Mouse (Mus musculus) forebrain, embryonic 16.5 days (tissue): ENCODE results near the gene Iqgap1. TPM values are rescaled to one million over a fixed set of nuclear protein-coding genes. Genes with fewer than 3 reads are reported as not detected.

Experiments used
- ATAC-seq: fragments of 200-750 bp; cut with Nextera tagmentation; 2 replicates; pipeline ENCODE4 v1.8.0; 2017; ENCODE audit warnings: mild to moderate bottlenecking, moderate library complexity
- H3K27ac ChIP-seq: fragments of 300-500 bp; sonication (generic); 2 replicates; pipeline ENCODE4 v1.5.1; 2014; ENCODE audit warnings: low read length, control low read depth
- H3K27me3 ChIP-seq: fragments of 300-500 bp; sonication (generic); replicated peaks from 2 replicates; pipeline ENCODE4 v1.6.1; 2014; ENCODE audit warnings: low read length; ENCODE audit not compliant: control insufficient read depth, insufficient read depth
- H3K36me3 ChIP-seq: fragments of 300-500 bp; sonication (generic); 2 replicates; pipeline ENCODE4 v1.6.1; 2014; ENCODE audit not compliant: control insufficient read depth, insufficient read depth
- H3K4me1 ChIP-seq: fragments of 300-500 bp; sonication (generic); replicated peaks from 2 replicates; pipeline ENCODE4 v1.6.1; 2014; ENCODE audit warnings: low read length; ENCODE audit not compliant: control insufficient read depth, insufficient read depth
- H3K4me2 ChIP-seq: fragments of 300-500 bp; sonication (generic); 2 replicates; pipeline ENCODE4 v1.6.1; 2014; ENCODE audit warnings: mild to moderate bottlenecking, low read length, control low read depth
- H3K4me3 ChIP-seq: fragments of 300-500 bp; sonication (generic); replicated peaks from 2 replicates; pipeline ENCODE4 v1.5.1; 2014; ENCODE audit warnings: mild to moderate bottlenecking, low read length, control low read depth
- H3K9ac ChIP-seq: fragments of 300-500 bp; sonication (generic); replicated peaks from 2 replicates; pipeline ENCODE4 v1.6.1; 2014; ENCODE audit warnings: low read depth, low read length, control low read depth
- H3K9me3 ChIP-seq: fragments of 300-500 bp; sonication (generic); 2 replicates; pipeline ENCODE4 v1.6.1; 2016; ENCODE audit warnings: low read length; ENCODE audit not compliant: control insufficient read depth
- whole genome bisulfite sequencing: fragments of 180-500 bp; shearing (Covaris S2); extraction: QIAGEN DNeasy Blood & Tissue Kit; methylation state at CpG from one replicate; pipeline ENCODE4 v1.1.7; 2014; 5-methylcytosine and 5-hydroxymethylcytosine counted together
- polyA plus RNA-seq: library from polyadenylated mRNA; unstranded; fragments of >200 nt; fragmentation: Nextera tagmentation; extraction: Ambion mirVana; gene quantifications from 2 replicates; pipeline ENCODE4 v1.2.1, GENCODE M21; 2015

Gene Iqgap1
- polyA plus RNA-seq, 1 experiment from 2014 or later: 24.5 TPM

- Histone ChIP-seq H3K4me1 (peaks cover 16% of the 10 kb centered on the region), H3K27me3 (no peaks in the 10 kb centered on the region), H3K36me3 (peaks cover 15% of the 10 kb centered on the region), H3K4me2 (no peak overlapping the region), H3K27ac (no peak overlapping the region), H3K9ac (no peak overlapping the region), H3K9me3 (no peaks in the 10 kb centered on the region), H3K4me3 (no peak overlapping the region)
- 6% methylated on average over 3 of the region's 3 CpGs for WGBS
- no peak for ATAC-seq
Measured at GRCm38 (mm10) chr7:80745746-80746145, 80.0 kb downstream of the Iqgap1 start.

GRCm38 (mm10) chr7:80745250-80745649 lies 80.5 kb downstream of the Iqgap1 start:
- Histone ChIP-seq H3K4me3 (no peak overlapping the region), H3K4me2 (no peak overlapping the region), H3K27me3 (no peaks in the 10 kb centered on the region), H3K27ac (peak overlapping the region; percentile 37; the same call in 1 of the 2 replicates), H3K9me3 (no peaks in the 10 kb centered on the region), H3K36me3 (peaks cover 15% of the 10 kb centered on the region), H3K9ac (0 out of 2 replicates have a peak overlapping the region, but pooled peaks have one; percentile 20), H3K4me1 (peaks cover 16% of the 10 kb centered on the region)
- ATAC-seq: no peak; the same call in 1 of the 2 replicates
- 13% methylated on average over 9 of the region's 9 CpGs for WGBS

GRCm38 (mm10) chr7:80743920-80744630 lies 81.7 kb downstream of the Iqgap1 start:
- H3K4me1 ChIP-seq: peaks cover 16% of the 10 kb centered on the region
- H3K9ac ChIP-seq: no peak overlapping the region
- no peaks in the 10 kb centered on the region for H3K9me3 ChIP-seq
- H3K27ac ChIP-seq: no peak overlapping the region
- no peak overlapping the region for H3K4me3 ChIP-seq
- no peak overlapping the region for H3K4me2 ChIP-seq
- no peak for ATAC-seq
- H3K36me3 ChIP-seq: peaks cover 13% of the 10 kb centered on the region
- H3K27me3 ChIP-seq: no peaks in the 10 kb centered on the region
- 75% methylated on average over 9 of the region's 9 CpGs for WGBS

GRCm38 (mm10) chr7:80742671-80743070 lies 83.1 kb downstream of the Iqgap1 start:
- Histone ChIP-seq H3K4me3 (no peak overlapping the region), H3K4me1 (peaks cover 16% of the 10 kb centered on the region), H3K27me3 (no peaks in the 10 kb centered on the region), H3K9ac (no peak overlapping the region), H3K36me3 (peaks cover 13% of the 10 kb centered on the region), H3K4me2 (no peak overlapping the region), H3K27ac (no peak overlapping the region), H3K9me3 (no peaks in the 10 kb centered on the region)
- 88% methylated on average over 3 of the region's 3 CpGs for WGBS
- no peak for ATAC-seq

- Histone ChIP-seq H3K4me3 (no peak overlapping the region), H3K9me3 (no peaks in the 10 kb centered on the region), H3K27ac (no peak overlapping the region), H3K4me1 (peaks cover 10% of the 10 kb centered on the region), H3K36me3 (peaks cover 15% of the 10 kb centered on the region), H3K9ac (no peak overlapping the region), H3K27me3 (no peaks in the 10 kb centered on the region), H3K4me2 (no peak overlapping the region)
- no peak for ATAC-seq
- WGBS: 30% methylated on average over 7 of the region's 7 CpGs
Measured at GRCm38 (mm10) chr7:80740954-80741353, 84.8 kb downstream of the Iqgap1 start.

- WGBS: 92% methylated on average over 10 of the region's 10 CpGs
- Histone ChIP-seq H3K9me3 (no peaks in the 10 kb centered on the region), H3K27ac (no peak overlapping the region), H3K4me2 (no peak overlapping the region), H3K27me3 (no peaks in the 10 kb centered on the region), H3K36me3 (peaks cover 19% of the 10 kb centered on the region), H3K4me1 (no peaks in the 10 kb centered on the region), H3K4me3 (no peak overlapping the region), H3K9ac (no peak overlapping the region)
- ATAC-seq: no peak
Measured at GRCm38 (mm10) chr7:80736199-80736598, 89.6 kb downstream of the Iqgap1 start.

- Histone ChIP-seq H3K27me3 (no peaks in the 10 kb centered on the region), H3K4me3 (no peak overlapping the region), H3K9me3 (no peaks in the 10 kb centered on the region), H3K9ac (no peak overlapping the region), H3K4me1 (no peaks in the 10 kb centered on the region), H3K4me2 (no peak overlapping the region), H3K27ac (no peak overlapping the region), H3K36me3 (peaks cover 17% of the 10 kb centered on the region)
- WGBS: 83% methylated on average over 11 of the region's 11 CpGs
- ATAC-seq: no peak
Measured at GRCm38 (mm10) chr7:80732986-80733385, 92.8 kb downstream of the Iqgap1 start.

GRCm38 (mm10) chr7:80729662-80730061 lies 96.1 kb downstream of the Iqgap1 start:
- Histone ChIP-seq H3K9ac (no peak overlapping the region), H3K36me3 (peaks cover 30% of the 10 kb centered on the region), H3K4me2 (no peak overlapping the region), H3K27ac (no peak overlapping the region), H3K9me3 (no peaks in the 10 kb centered on the region), H3K4me1 (no peaks in the 10 kb centered on the region), H3K4me3 (no peak overlapping the region), H3K27me3 (no peaks in the 10 kb centered on the region)
- WGBS: 26% methylated on average over 8 of the region's 8 CpGs
- ATAC-seq: peak; percentile 58

GRCm38 (mm10) chr7:80721041-80721440 lies 104.7 kb downstream of the Iqgap1 start:
- no peak for ATAC-seq
- H3K4me1 ChIP-seq: no peaks in the 10 kb centered on the region
- no peaks in the 10 kb centered on the region for H3K9me3 ChIP-seq
- 71% methylated on average over 9 of the region's 9 CpGs for WGBS
- no peak overlapping the region for H3K27ac ChIP-seq
- no peak overlapping the region for H3K4me3 ChIP-seq
- H3K36me3 ChIP-seq: peaks cover 18% of the 10 kb centered on the region
- H3K27me3 ChIP-seq: no peaks in the 10 kb centered on the region
- H3K9ac ChIP-seq: no peak overlapping the region
- H3K4me2 ChIP-seq: no peak overlapping the region
